Mouse (Mus musculus): ENCODE data around the gene Gm9803. TPM values are rescaled to one million over a fixed set of nuclear protein-coding genes. Genes with fewer than 3 reads are reported as not detected.

Gene Gm9803
- polyA plus RNA-seq (2021; fragmentation: Nextera tagmentation): 9.6 and 14.5 TPM in 2 replicates
- long read RNA-seq, experiment 1, partial matches to known transcripts: 0 of 4 reads
- long read RNA-seq, experiment 1, other reads (novel, unspliced or antisense): 0 of 4 reads
- long read RNA-seq, experiment 2, transcript Gm9803-201 (1 exons, 563 nt): major isoform, 25 of 25 reads
- long read RNA-seq, experiment 2, partial matches to known transcripts: 0 of 25 reads
- long read RNA-seq, experiment 2, other reads (novel, unspliced or antisense): 0 of 25 reads

GRCm38 (mm10) chr10:43523931-43524330 is at the start of gene Gm9803:
Gene Gm9803 (plus strand): TSS chr10:43524084.

GRCm38 (mm10) chr10:43478751-43479435 is 45.0 kb upstream of the Gm9803 start, which contains the start of gene Bend3:
Gene Bend3 (plus strand): TSS chr10:43478831.

GRCm38 (mm10) chr10:43540442-43541152 is 16.7 kb downstream of the Gm9803 start, which contains the start of gene 1700021F05Rik:
Gene 1700021F05Rik (minus strand): TSS chr10:43540994.

Other genes starting within 250 kb of the Gm9803 start
- 0.39 and 0.93 TPM in 2 replicates for gene Bend3, start 45.3 kb upstream of the Gm9803 start, polyA plus RNA-seq (2021; fragmentation: Nextera tagmentation)
- gene 1700021F05Rik, start 16.9 kb downstream of the Gm9803 start, polyA plus RNA-seq (2021; fragmentation: Nextera tagmentation): 77.7 and 80.2 TPM in 2 replicates
- gene Cd24a, start 54.2 kb downstream of the Gm9803 start, polyA plus RNA-seq (2021; fragmentation: Nextera tagmentation): 3.4 TPM in 2 replicates

Data from left cerebral cortex, adult 6 months (tissue).